Mouse (Mus musculus) megakaryocyte progenitor cell, adult 5-6 weeks (primary cell): ENCODE results near the gene Hist1h2ap. TPM values are rescaled to one million over a fixed set of nuclear protein-coding genes. Genes with fewer than 3 reads are reported as not detected.
A peak's percentile ranks its signal among the peaks of the same experiment; 100 is the strongest.
"Not testable (repeated sequence)": the region's sequence is repeated elsewhere in the genome, so short reads cannot be mapped to it uniquely, and the experiment has no call there.

Experiments
- ATAC-seq: replicated peaks from 2 replicates; pipeline ENCODE4 v1.8.0; 2016; ENCODE audit warnings: mild to moderate bottlenecking, moderate TSS enrichment, inconsistent platforms; ENCODE audit not compliant: poor library complexity
- total RNA-seq, 2 experiments: library from RNA; stranded (forward) in 1 of 2; stranded (reverse) in 1 of 2; fragments of 157-497, 149-512 nt in 1 of 2; fragments of 200-1000 nt in 1 of 2; gene quantifications; 2 replicates each; pipeline versions ENCODE4 v1.2.3 to v1.2.4; 2015 to 2017

Hist1h2ap gene
- total RNA-seq (2015) (93.0 and 127 TPM in 2 replicates), total RNA-seq (2017) (3,573 and 4,575 TPM in 2 replicates)

- peak; percentile 67 for ATAC-seq
Measured at GRCm38 (mm10) chr13:21833461-21833860, at the start of gene Hist1h2ap, which contains the start of gene Hist1h2br. Gene Hist1h2ap (minus strand): TSS chr13:21833507. Gene Hist1h2br (plus strand): TSS chr13:21833743.

- peak; percentile 67 for ATAC-seq
Measured at GRCm38 (mm10) chr13:21882760-21883405, 49.6 kb upstream of the Hist1h2ap start.

DNA sequence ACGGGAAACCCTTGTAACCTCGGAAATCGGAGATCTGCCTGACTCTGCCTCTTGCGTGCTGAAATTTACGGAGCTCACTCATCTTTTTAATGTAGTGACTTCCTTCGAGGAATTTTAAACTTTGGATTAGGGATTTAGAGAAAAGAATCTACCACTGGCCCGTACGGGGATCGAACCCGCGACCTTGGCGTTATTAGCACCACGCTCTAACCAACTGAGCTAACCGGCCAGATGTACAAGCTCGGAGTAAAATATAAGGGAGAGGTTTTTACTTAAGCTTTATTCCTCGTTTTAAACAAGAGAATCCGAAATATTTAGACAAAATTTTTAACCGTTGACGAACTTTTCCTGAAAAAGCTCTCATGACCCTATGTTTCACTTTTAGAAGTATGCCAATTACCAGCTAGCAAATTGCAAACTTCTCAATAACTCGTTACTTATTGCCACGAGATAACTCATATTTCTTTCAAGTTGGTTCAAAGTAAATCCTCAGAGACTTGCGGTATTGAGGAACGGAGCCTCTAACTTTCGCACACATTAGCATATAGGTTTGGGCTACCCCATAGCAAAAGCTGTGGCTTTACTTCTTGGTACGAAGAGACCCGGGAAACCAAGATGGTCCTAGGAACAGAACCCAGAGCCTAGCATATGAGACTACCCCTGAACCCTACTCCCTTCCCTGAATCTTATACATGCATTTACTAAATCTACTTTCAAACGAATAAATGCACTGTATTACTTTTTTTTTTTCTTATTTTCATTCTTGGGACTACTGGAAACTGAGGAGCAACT lies 48.8 kb upstream of the Hist1h2ap start:
- ATAC-seq = peak; percentile 59

- ATAC-seq = no peak
Measured at GRCm38 (mm10) chr13:21880735-21881134, 47.4 kb upstream of the Hist1h2ap start.

DNA sequence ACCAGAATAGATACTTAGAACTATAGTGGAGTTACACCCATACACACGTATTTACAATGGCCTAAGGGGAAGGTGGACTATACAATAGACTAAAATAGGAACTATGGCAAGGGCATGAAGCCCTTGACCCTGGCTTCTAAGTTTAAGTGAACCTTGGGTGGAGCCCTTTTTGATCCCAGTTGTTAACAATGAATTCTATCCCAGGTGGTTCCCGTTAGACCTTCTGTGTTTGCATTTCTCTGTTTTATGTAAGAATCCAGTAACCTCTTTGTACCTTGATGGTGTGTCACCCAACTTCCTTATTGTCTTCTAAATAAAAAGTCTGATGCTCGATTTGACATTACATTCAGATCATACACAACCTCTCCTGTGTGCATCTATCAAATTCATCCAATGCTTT lies 32.2 kb upstream of the Hist1h2ap start:
- ATAC-seq = not testable (repeated sequence)

DNA sequence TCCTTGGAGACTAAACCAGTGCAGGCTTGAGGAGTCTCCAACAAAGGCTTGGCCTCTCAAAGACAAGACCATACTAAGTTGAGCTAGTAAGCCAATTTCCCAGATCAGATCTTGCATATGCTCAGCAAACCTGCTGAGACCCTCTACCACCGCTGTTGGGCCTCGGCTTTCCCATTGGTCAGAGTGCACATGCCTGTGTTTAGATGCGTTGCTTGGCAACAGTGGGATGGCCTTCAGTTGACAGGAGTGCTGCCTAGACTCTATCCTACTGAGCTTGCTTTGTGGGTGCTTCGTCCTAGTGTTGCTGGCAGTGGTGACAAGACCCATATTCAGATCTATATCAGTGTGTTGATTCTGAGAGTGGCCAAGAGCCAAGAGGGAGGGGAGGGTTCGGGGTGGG lies 28.3 kb upstream of the Hist1h2ap start:
- no peak for ATAC-seq

- ATAC-seq = peak; percentile 18
Measured at GRCm38 (mm10) chr13:21855698-21856162, 22.4 kb upstream of the Hist1h2ap start.

- ATAC-seq = peak; percentile 41
Measured at GRCm38 (mm10) chr13:21855146-21855545, 21.8 kb upstream of the Hist1h2ap start.

DNA sequence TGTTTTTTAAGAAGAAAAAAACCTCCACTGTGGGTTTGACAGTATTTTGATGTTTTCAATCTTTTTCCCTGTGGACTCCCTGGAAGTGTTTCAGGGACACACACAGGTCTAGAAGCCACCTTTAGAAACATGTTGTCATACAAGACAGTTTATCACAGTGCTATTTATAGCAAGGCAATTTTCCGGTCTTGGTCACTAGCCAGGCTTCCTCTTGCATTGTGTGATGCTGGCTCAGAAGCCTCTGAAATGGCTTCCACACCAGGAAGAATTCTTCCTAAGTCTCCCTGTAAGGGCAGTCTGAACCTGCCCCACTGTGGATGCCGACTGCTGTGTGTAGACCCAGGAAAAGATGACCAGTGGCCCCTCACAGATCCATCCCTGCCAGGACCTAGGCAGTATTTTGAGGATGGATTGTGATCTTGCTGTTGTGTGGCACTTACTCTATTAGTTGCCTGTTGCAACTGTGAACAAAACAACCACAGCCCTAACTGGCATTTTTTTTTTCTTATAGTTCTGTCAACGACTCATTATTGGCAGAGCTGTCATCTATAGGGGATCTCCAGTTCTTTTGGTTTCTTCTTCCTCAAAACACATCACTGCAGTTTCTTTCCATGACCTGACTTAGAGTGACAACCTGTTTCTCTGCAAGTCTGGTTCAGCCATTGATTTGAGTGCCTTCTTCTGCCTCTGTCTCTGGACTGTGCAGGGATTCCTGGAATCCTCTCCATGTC lies 19.1 kb upstream of the Hist1h2ap start:
- peak; percentile 59 for ATAC-seq

DNA sequence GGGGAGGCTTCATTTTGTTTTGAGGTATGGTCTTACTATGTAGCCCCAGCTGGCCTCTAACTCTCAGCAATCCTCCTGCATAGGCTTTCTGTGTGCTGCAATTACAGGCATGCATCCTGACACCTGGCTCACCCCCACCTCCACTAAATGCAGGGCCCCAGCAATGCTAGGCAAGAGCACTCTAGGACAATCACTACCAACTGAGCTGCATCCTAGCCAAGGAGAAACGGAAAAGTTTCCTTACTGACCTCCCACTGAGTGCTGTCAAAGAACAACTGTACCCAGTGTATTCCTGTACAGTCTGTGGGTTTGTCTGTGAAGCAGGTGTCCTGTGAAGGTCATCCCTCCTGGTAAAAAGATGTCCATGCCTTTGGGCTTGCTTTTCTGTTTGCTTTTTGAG lies 17.4 kb upstream of the Hist1h2ap start:
- ATAC-seq = not testable (repeated sequence)

GRCm38 (mm10) chr13:21847883-21848282 lies 14.6 kb upstream of the Hist1h2ap start:
- ATAC-seq = no peak

GRCm38 (mm10) chr13:21846356-21846755 lies 13.0 kb upstream of the Hist1h2ap start:
- peak; percentile 92 for ATAC-seq

- ATAC-seq = peak; percentile 99
Measured at GRCm38 (mm10) chr13:21840508-21840907, 7.2 kb upstream of the Hist1h2ap start.

DNA sequence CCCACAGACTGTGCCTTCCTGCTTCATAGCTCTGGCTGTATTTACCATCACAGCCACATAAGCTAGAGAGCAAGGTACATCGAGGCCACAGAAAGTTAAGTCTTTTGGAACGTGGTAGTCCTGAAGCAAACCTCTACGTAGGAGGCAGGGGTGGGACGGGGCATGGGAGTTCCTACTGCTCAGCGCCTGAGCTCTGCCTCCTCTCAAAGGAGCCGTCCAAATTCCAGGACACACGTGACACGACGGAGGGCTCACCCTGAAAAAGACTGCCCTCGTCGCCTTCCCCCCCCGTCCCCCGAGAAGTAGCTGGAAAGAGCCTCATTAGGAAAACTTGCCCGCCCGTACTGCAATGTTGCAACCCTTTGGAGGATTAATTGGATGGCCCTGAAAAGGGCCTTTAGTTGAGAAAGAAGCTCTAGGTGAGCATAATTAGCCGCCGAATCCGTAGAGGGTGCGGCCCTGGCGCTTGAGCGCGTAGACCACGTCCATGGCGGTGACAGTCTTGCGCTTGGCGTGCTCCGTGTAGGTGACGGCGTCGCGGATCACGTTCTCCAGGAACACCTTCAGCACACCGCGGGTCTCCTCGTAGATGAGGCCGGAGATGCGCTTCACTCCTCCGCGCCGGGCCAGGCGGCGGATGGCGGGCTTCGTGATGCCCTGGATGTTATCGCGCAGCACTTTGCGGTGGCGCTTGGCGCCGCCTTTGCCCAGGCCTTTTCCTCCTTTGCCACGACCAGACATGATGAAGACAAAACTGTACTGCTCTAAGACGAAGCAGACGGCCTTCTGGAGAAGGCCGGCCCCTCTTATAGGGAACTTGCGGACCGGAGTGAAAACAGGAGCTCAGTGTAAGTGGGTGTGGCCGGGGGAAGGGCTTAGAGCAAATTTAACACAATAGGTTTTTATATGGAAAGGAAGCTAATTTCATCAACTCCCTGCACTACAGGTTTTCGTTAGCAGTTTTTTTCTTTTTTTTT lies 1.6 kb downstream of the Hist1h2ap start, which contains the start of gene Hist1h4n:
Gene Hist1h4n (minus strand): TSS at position 779 of the 977 bp plus-strand sequence.
- ATAC-seq = peak; percentile 46

GRCm38 (mm10) chr13:21830344-21830743 lies 3.0 kb downstream of the Hist1h2ap start:
- ATAC-seq = no peak

GRCm38 (mm10) chr13:21828511-21828910 lies 4.8 kb downstream of the Hist1h2ap start:
- no peak for ATAC-seq

GRCm38 (mm10) chr13:21820082-21820890 lies 13.0 kb downstream of the Hist1h2ap start:
- ATAC-seq = peak; percentile 71

DNA sequence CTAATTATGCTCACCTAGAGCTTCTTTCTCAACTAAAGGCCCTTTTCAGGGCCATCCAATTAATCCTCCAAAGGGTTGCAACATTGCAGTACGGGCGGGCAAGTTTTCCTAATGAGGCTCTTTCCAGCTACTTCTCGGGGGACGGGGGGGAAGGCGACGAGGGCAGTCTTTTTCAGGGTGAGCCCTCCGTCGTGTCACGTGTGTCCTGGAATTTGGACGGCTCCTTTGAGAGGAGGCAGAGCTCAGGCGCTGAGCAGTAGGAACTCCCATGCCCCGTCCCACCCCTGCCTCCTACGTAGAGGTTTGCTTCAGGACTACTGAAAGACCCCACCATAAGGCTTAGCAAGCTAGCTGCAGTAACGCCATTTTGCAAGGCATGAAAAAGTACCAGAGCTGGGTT lies 21.2 kb downstream of the Hist1h2ap start:
- ATAC-seq = peak; percentile 49

GRCm38 (mm10) chr13:21811539-21811938 lies 21.8 kb downstream of the Hist1h2ap start, which contains the start of gene Hist1h4m:
Gene Hist1h4m (plus strand): TSS chr13:21811746.
- peak; percentile 52 for ATAC-seq
